Mouse (Mus musculus): ENCODE measurements around the gene Arhgap40. TPM values are rescaled to one million over a fixed set of nuclear protein-coding genes. Genes with fewer than 3 reads are reported as not detected.

Gene Arhgap40
- total and polyA plus RNA-seq, 3 experiments, result not detected

DNA sequence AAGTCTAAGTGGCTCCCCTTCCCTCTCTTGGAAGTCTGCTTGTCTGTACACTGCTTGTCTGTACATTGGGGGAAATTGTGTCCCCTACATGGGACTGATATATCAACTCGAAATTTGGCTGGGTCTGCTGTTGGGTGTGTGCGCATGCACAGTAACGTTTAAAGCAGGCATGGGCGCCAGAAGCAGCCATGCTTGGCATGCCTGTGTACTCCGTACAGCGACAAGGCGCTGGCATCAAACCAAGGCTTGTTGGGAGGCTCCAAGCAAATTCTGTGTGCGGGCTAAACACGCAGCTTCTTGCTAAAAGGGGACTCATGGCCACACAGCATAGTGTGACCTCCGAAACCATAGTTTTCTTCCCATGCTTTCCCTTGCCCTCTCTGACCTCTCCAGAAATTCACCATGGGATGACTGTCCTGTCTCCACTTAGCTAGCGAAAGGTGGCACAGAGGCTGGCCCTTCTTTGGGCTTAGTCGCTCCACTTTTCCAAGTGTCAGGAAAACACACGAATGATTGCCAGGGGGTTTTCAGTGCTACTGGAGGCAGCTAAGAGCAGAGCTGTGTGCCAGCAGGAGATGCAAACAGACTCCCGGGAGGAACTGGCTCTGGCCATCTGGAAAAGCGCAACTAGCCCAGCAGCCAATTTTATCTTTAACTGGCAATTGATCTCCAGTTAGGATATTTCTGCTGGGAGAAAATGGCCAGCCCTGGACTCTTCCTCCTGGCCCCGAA is 11.7 kb downstream of the Arhgap40 start:
- Histone ChIP-seq H3K4me3 (replicated peaks in 1 of 3; ENCODE audit: low read depth in 2 of 3, low read length in 2 of 3, poor library complexity in 1 of 3) (no peak overlapping the region), H3K79me2 (replicated peaks; ENCODE audit: control insufficient read depth, extremely low read depth, insufficient read depth, poor library complexity, severe bottlenecking) (no peaks in the 10 kb centered on the region), H3K27me3 (replicated peaks) (peaks cover 6% of the 10 kb centered on the region), H3K4me1 (ENCODE audit: control insufficient read depth in 1 of 2, insufficient read depth in 2 of 2) (no peaks in the 10 kb centered on the region; a peak in 1 of 4 replicates), H3K4me2 (ENCODE audit: insufficient read depth, low read depth, poor library complexity, severe bottlenecking) (no peak overlapping the region), H3K9me3 (replicated peaks; ENCODE audit: low read length) (peaks cover 4% of the 10 kb centered on the region), H3K9ac (ENCODE audit: insufficient read depth, low read depth) (no peak overlapping the region), H3K36me3 (replicated peaks in 1 of 2; ENCODE audit: control insufficient read depth in 1 of 2, insufficient read depth in 1 of 2, low read length in 1 of 2) (no peaks in the 10 kb centered on the region), H3K27ac (ENCODE audit: insufficient read depth, low read depth) (no peak overlapping the region)
- in situ Hi-C loops (cut with MboI; ENCODE audit: low pct_ligation_motif_present, low pct_unique_long_range_greater_than_20kb, low sequenced_read_pairs), result no loop called here
- dilution Hi-C loops (cut with MboI; ENCODE audit: extremely low pct_ligation_motif_present, extremely low pct_unique_long_range_greater_than_20kb, low sequenced_read_pairs), result no loop called here
- no peak for DNase-seq (ENCODE audit: extremely low read depth)
- no peak for TF ChIP-seq POLR2AphosphoS2 (IDR thresholded peaks at IDR 0.05; ENCODE audit: low read depth, low read length)
- no peak for TF ChIP-seq JUND (conservative IDR thresholded peaks at IDR 0.05; ENCODE audit: low read depth, low read length)
- TF ChIP-seq JUN (IDR thresholded peaks at IDR 0.05; ENCODE audit: insufficient read depth, low read depth, low read length), result no peak
- no peak for TF ChIP-seq EP300 (IDR thresholded peaks at IDR 0.05; ENCODE audit: low read length)
- TF ChIP-seq ELF1 (IDR thresholded peaks at IDR 0.05; ENCODE audit: low read depth, low read length), result no peak
- no peak for TF ChIP-seq E2F4 (IDR thresholded peaks at IDR 0.05; ENCODE audit: insufficient replicate concordance, low read depth, low read length)
- TF ChIP-seq USF2 (conservative IDR thresholded peaks at IDR 0.05; ENCODE audit: low read depth, low read length), result no peak
- no peak for TF ChIP-seq BHLHE40 (IDR thresholded peaks at IDR 0.05; ENCODE audit: low read depth, low read length)

DNA sequence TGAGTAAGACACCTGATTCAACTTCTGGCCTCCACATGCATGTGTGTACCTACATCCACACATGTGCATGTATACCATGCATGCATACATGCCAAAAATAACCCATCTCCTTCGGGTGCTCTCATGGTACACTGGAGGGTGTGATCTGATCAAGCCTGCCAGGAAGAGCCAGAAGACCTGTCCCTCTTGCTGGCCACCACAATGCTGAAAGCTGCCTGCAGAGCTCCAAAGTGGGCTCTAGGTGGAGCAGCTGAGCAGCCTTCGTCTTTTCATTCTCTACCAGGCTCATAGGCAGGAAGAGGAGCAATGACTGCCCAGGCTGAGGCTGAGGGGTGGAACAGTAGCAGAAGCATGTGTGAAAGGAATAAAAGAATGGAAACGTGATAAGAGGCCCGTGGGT is 21.5 kb downstream of the Arhgap40 start:
- in situ Hi-C loops (cut with MboI; ENCODE audit: low pct_ligation_motif_present, low pct_unique_long_range_greater_than_20kb, low sequenced_read_pairs), result no loop called here
- Histone ChIP-seq H3K4me2 (ENCODE audit: insufficient read depth, low read depth, poor library complexity, severe bottlenecking) (no peak overlapping the region), H3K27ac (ENCODE audit: insufficient read depth, low read depth) (no peak overlapping the region), H3K4me1 (ENCODE audit: control insufficient read depth in 1 of 2, insufficient read depth in 2 of 2) (no peaks in the 10 kb centered on the region), H3K9me3 (replicated peaks; ENCODE audit: low read length) (peaks cover 12% of the 10 kb centered on the region), H3K4me3 (replicated peaks in 1 of 3; ENCODE audit: low read depth in 2 of 3, low read length in 2 of 3, poor library complexity in 1 of 3) (no peak overlapping the region), H3K36me3 (replicated peaks in 1 of 2; ENCODE audit: control insufficient read depth in 1 of 2, insufficient read depth in 1 of 2, low read length in 1 of 2) (no peaks in the 10 kb centered on the region), H3K9ac (ENCODE audit: insufficient read depth, low read depth) (no peak overlapping the region), H3K79me2 (replicated peaks; ENCODE audit: control insufficient read depth, extremely low read depth, insufficient read depth, poor library complexity, severe bottlenecking) (no peaks in the 10 kb centered on the region), H3K27me3 (replicated peaks) (peaks cover 3% of the 10 kb centered on the region)
- dilution Hi-C loops (cut with MboI; ENCODE audit: extremely low pct_ligation_motif_present, extremely low pct_unique_long_range_greater_than_20kb, low sequenced_read_pairs), result no loop called here
- peak; percentile 58 for TF ChIP-seq RAD21 (IDR thresholded peaks at IDR 0.05; ENCODE audit: low read depth, low read length)
- TF ChIP-seq NRF1 (IDR thresholded peaks at IDR 0.05; ENCODE audit: low read depth, low read length), result no peak
- peak; percentile 77 to 82 for TF ChIP-seq CTCF (conservative IDR thresholded peaks at IDR 0.05 in 1 of 2, IDR thresholded peaks at IDR 0.05 in 1 of 2; ENCODE audit: low read depth in 2 of 2, low read length in 2 of 2)
- peak; percentile 67 for TF ChIP-seq SMC3 (IDR thresholded peaks at IDR 0.05; ENCODE audit: low read depth, low read length)
- DNase-seq (ENCODE audit: extremely low read depth), result peak; percentile 63

DNA sequence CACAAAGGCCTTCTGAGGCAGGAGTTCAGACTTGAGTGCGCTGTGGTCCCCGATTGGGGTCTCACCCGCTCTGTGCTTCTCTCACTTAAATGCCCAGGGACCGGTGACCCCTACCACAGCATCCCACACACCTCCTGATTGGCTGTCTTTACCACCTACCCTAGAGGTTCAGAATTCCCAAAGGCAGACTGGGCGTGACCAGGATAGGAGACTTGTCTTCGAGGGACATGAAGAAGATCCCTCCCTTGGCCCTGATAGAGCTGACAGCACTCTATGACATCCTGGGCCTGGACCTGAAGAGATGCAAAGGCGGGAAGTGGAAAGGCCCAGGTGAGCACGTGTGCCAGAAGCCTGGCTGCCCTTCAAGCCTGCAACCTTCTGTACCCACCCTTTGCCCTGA is 22.0 kb downstream of the Arhgap40 start:
- Histone ChIP-seq H3K27ac (ENCODE audit: insufficient read depth, low read depth) (no peak overlapping the region), H3K79me2 (replicated peaks; ENCODE audit: control insufficient read depth, extremely low read depth, insufficient read depth, poor library complexity, severe bottlenecking) (no peaks in the 10 kb centered on the region), H3K36me3 (replicated peaks in 1 of 2; ENCODE audit: control insufficient read depth in 1 of 2, insufficient read depth in 1 of 2, low read length in 1 of 2) (no peaks in the 10 kb centered on the region), H3K9ac (ENCODE audit: insufficient read depth, low read depth) (no peak overlapping the region), H3K27me3 (replicated peaks) (peaks cover 2% of the 10 kb centered on the region), H3K4me3 (replicated peaks in 1 of 3; ENCODE audit: low read depth in 2 of 3, low read length in 2 of 3, poor library complexity in 1 of 3) (no peak overlapping the region), H3K4me2 (ENCODE audit: insufficient read depth, low read depth, poor library complexity, severe bottlenecking) (no peak overlapping the region), H3K4me1 (ENCODE audit: control insufficient read depth in 1 of 2, insufficient read depth in 2 of 2) (no peaks in the 10 kb centered on the region), H3K9me3 (replicated peaks; ENCODE audit: low read length) (peaks cover 12% of the 10 kb centered on the region)
- DNase-seq (ENCODE audit: extremely low read depth), result no peak
- in situ Hi-C loops (cut with MboI; ENCODE audit: low pct_ligation_motif_present, low pct_unique_long_range_greater_than_20kb, low sequenced_read_pairs) (no loop called here), dilution Hi-C loops (cut with MboI; ENCODE audit: extremely low pct_ligation_motif_present, extremely low pct_unique_long_range_greater_than_20kb, low sequenced_read_pairs) (no loop called here)
- TF ChIP-seq CTCF (conservative IDR thresholded peaks at IDR 0.05 in 1 of 2, IDR thresholded peaks at IDR 0.05 in 1 of 2; ENCODE audit: low read depth in 2 of 2, low read length in 2 of 2) (no peak), CHD1 (IDR thresholded peaks at IDR 0.05; ENCODE audit: low read depth, low read length) (no peak), MYC (IDR thresholded peaks at IDR 0.05; ENCODE audit: low read depth, low read length) (no peak), USF2 (conservative IDR thresholded peaks at IDR 0.05; ENCODE audit: low read depth, low read length) (no peak), RAD21 (IDR thresholded peaks at IDR 0.05; ENCODE audit: low read depth, low read length) (no peak), BHLHE40 (IDR thresholded peaks at IDR 0.05; ENCODE audit: low read depth, low read length) (no peak), POLR2A (IDR thresholded peaks at IDR 0.05; ENCODE audit: low read depth, low read length) (no peak), E2F4 (IDR thresholded peaks at IDR 0.05; ENCODE audit: insufficient replicate concordance, low read depth, low read length) (no peak), ZC3H11A (IDR thresholded peaks at IDR 0.05; ENCODE audit: low read depth, low read length) (no peak), MXI1 (IDR thresholded peaks at IDR 0.05; ENCODE audit: low read depth, low read length) (no peak), PAX5 (IDR thresholded peaks at IDR 0.05; ENCODE audit: low read length) (no peak), ZNF384 (IDR thresholded peaks at IDR 0.05; ENCODE audit: low read depth, low read length) (no peak), USF1 (IDR thresholded peaks at IDR 0.05; ENCODE audit: low read depth, low read length) (no peak)

Data from CH12.LX (cell line).